Mouse (Mus musculus) intestine, embryonic 15.5 days (tissue): Measurements from ENCODE around the gene Mfsd5. TPM values are rescaled to one million over a fixed set of nuclear protein-coding genes. Genes with fewer than 3 reads are reported as not detected.

Experiments
- ATAC-seq: fragments of 200-750 bp; cut with Nextera tagmentation; 2 replicates; pipeline ENCODE4 v1.8.0; 2017; ENCODE audit warnings: moderate TSS enrichment, moderate library complexity
- H3K27ac ChIP-seq: fragments of 300-500 bp; sonication (generic); 2 replicates; pipeline ENCODE4 v1.5.1; 2015; ENCODE audit warnings: mild to moderate bottlenecking, inconsistent platforms
- H3K27me3 ChIP-seq: fragments of 300-500 bp; sonication (generic); replicated peaks from 2 replicates; pipeline ENCODE4 v1.6.1; 2015; ENCODE audit warnings: inconsistent platforms
- H3K36me3 ChIP-seq: fragments of 300-500 bp; sonication (generic); 2 replicates; pipeline ENCODE4 v1.6.1; 2015; ENCODE audit warnings: inconsistent platforms
- H3K4me1 ChIP-seq: fragments of 300-500 bp; sonication (generic); replicated peaks from 2 replicates; pipeline ENCODE4 v1.6.1; 2015; ENCODE audit warnings: inconsistent platforms
- H3K4me2 ChIP-seq: fragments of 300-500 bp; sonication (generic); replicated peaks from 2 replicates; pipeline ENCODE4 v1.6.1; 2015; ENCODE audit warnings: mild to moderate bottlenecking, inconsistent platforms
- H3K4me3 ChIP-seq: fragments of 300-500 bp; sonication (generic); replicated peaks from 2 replicates; pipeline ENCODE4 v1.5.1; 2015; ENCODE audit warnings: inconsistent platforms
- H3K9ac ChIP-seq: fragments of 300-500 bp; sonication (generic); 2 replicates; pipeline ENCODE4 v1.6.1; 2015; ENCODE audit warnings: inconsistent platforms
- H3K9me3 ChIP-seq: fragments of 300-500 bp; sonication (generic); 2 replicates; pipeline ENCODE4 v1.6.1; 2016; ENCODE audit warnings: inconsistent platforms
- WGBS: fragments of 180-500 bp; shearing (Covaris S2); methylation state at CpG from one replicate; pipeline ENCODE4 v1.1.7; 2015; 5-methylcytosine and 5-hydroxymethylcytosine counted together
- polyA plus RNA-seq: library from polyadenylated mRNA; unstranded; fragments of >200 nt; fragmentation: Nextera tagmentation; extraction: Ambion mirVana; gene quantifications from 2 replicates; pipeline ENCODE4 v1.2.1, GENCODE M21; 2015

The Mfsd5 gene
- polyA plus RNA-seq, 1 experiment from 2014 or later: 67.9 TPM

GRCm38 (mm10) chr15:102250521-102250920 lies 28.7 kb upstream of the Mfsd5 start:
- 70% methylated on average over 5 of the region's 5 CpGs for WGBS
- Histone ChIP-seq H3K4me1 (peaks cover 28% of the 10 kb centered on the region), H3K36me3 (no peaks in the 10 kb centered on the region), H3K27ac (no peak overlapping the region), H3K4me3 (no peak overlapping the region), H3K27me3 (no peaks in the 10 kb centered on the region), H3K9ac (no peak overlapping the region), H3K9me3 (no peaks in the 10 kb centered on the region), H3K4me2 (no peak overlapping the region)
- no peak for ATAC-seq

GRCm38 (mm10) chr15:102255547-102256255 lies 23.6 kb upstream of the Mfsd5 start:
- 0 out of 2 replicates have a peak, but pooled peaks cover 5% of the 10 kb centered on the region for H3K27me3 ChIP-seq
- no peaks in the 10 kb centered on the region for H3K9me3 ChIP-seq
- H3K9ac ChIP-seq: no peak overlapping the region
- no peak overlapping the region for H3K4me3 ChIP-seq
- H3K4me1 ChIP-seq: peaks cover 30% of the 10 kb centered on the region
- H3K4me2 ChIP-seq: peak overlapping the region; percentile 9; the same call in 1 of the 2 replicates
- 57% methylated on average over 14 of the region's 14 CpGs for WGBS
- no peak for ATAC-seq
- H3K27ac ChIP-seq: no peak overlapping the region
- H3K36me3 ChIP-seq: no peaks in the 10 kb centered on the region

GRCm38 (mm10) chr15:102256431-102257201 lies 22.6 kb upstream of the Mfsd5 start:
- peak overlapping the region; percentile 64 for H3K9ac ChIP-seq
- ATAC-seq: no peak
- 0 out of 2 replicates have a peak, but pooled peaks cover 5% of the 10 kb centered on the region for H3K27me3 ChIP-seq
- peak overlapping the region; percentile 56 for H3K4me3 ChIP-seq
- peak overlapping the region; percentile 40; the same call in 1 of the 2 replicates for H3K27ac ChIP-seq
- whole genome bisulfite sequencing: 13% methylated on average over 22 of the region's 22 CpGs
- peak overlapping the region; percentile 94 for H3K4me2 ChIP-seq
- no peaks in the 10 kb centered on the region for H3K9me3 ChIP-seq
- peaks cover 30% of the 10 kb centered on the region for H3K4me1 ChIP-seq
- no peaks in the 10 kb centered on the region for H3K36me3 ChIP-seq

DNA sequence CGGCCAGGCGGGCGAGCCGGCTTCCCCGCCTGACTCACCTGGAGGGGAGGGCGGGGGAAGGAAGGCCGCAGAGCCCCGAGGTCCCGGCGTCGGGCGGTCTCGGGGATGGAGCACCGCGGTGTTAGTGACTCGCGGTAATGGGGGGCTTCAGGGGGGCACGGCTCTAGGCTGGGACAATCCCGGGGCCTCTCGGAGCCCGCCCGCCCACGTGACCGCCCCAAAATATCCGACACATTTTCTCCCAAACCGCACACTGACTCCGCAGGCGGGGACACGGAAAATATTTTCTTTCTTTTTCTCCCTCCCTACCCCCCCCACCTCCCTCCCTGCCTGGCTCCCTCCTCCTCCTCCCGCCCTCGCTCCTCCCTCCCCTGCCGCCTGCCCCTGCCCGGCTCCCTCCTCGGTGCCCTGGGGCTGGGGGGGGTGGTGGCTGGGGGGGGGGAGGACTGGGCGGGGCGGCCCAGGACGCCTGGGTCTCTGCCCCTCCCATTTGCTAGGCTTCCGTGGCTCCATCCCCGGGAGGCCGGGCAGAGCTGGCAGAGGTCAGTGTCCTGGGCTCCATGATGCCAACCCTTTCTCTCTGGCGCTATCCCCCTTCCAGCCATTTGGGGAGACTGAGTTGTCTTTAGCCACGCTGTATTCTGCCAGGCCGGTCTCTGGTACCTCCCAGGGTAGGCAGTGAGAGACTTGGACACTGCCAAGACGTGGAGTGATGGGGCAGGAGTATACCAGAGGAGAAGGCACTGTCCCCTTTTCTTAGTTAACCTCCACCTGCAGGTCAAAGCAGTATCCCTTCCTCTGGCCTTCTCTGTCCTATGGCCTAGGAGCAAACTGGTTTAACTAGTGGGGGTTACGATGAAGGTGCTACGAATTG lies 21.8 kb upstream of the Mfsd5 start, which contains the start of gene Rarg:
Gene Rarg (minus strand): TSS at position 316 of the 874 bp plus-strand sequence.
- Histone ChIP-seq H3K27me3 (0 out of 2 replicates have a peak, but pooled peaks cover 5% of the 10 kb centered on the region), H3K27ac (peak within 1 kb of the TSS; percentile 40; the same call in 1 of the 2 replicates), H3K4me1 (peaks cover 30% of the 10 kb centered on the region), H3K4me2 (peak within 1 kb of the TSS; percentile 94), H3K9me3 (no peaks in the 10 kb centered on the region), H3K4me3 (peak within 1 kb of the TSS; percentile 56), H3K9ac (peak within 1 kb of the TSS; percentile 64), H3K36me3 (no peaks in the 10 kb centered on the region)
- 2% methylated on average over 37 of the region's 46 CpGs for WGBS
- peak; percentile 65 for ATAC-seq

GRCm38 (mm10) chr15:102258076-102258470 lies 21.2 kb upstream of the Mfsd5 start:
- H3K4me1 ChIP-seq: peaks cover 30% of the 10 kb centered on the region
- H3K4me2 ChIP-seq: peak overlapping the region; percentile 94
- WGBS: 15% methylated on average over 12 of the region's 12 CpGs
- H3K27me3 ChIP-seq: 0 out of 2 replicates have a peak, but pooled peaks cover 5% of the 10 kb centered on the region
- H3K4me3 ChIP-seq: peak overlapping the region; percentile 56; the same call in 1 of the 2 replicates
- no peak overlapping the region for H3K27ac ChIP-seq
- H3K36me3 ChIP-seq: no peaks in the 10 kb centered on the region
- no peaks in the 10 kb centered on the region for H3K9me3 ChIP-seq
- H3K9ac ChIP-seq: 0 out of 2 replicates have a peak overlapping the region, but pooled peaks have one; percentile 1
- peak; percentile 32; the same call in 1 of the 2 replicates for ATAC-seq

DNA sequence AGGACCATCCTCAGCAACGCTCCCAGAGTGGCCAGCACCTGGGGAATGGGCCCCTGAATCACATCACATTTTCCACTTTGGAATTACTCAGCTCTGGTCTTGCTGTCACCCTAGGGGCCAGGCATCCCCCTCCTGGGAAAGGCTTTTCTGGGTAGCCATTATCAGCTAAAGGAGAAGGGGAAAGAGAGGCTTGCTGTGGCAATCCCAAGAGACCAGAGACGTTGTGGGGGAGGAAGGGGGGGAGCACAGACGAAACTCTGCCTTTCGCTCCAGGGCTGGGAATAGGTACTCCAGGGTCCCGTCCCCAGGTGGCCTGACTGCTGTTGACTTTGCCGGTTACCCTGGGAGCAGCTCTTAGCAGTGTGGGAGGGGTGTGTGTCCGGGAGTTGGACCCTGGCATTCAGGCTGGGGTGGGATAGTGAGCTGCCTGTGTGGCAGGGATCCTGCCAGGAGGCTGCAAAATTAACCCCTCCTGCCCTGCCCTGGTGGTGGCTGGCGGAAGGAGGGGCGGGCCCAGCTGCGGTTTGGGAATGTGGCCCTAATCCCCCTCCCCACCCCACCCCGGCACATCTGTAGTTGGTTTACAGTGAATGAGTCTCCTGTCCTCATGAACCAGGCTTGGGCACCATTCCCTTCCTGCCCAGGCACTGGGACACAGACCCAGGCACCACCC lies 20.5 kb upstream of the Mfsd5 start:
- H3K27me3 ChIP-seq: 0 out of 2 replicates have a peak, but pooled peaks cover 5% of the 10 kb centered on the region
- WGBS: 38% methylated on average over 11 of the region's 11 CpGs
- H3K4me3 ChIP-seq: 0 out of 2 replicates have a peak overlapping the region, but pooled peaks have one; percentile 3
- no peak overlapping the region for H3K9ac ChIP-seq
- peaks cover 30% of the 10 kb centered on the region for H3K4me1 ChIP-seq
- no peak overlapping the region for H3K27ac ChIP-seq
- 0 out of 2 replicates have a peak overlapping the region, but pooled peaks have one; percentile 94 for H3K4me2 ChIP-seq
- no peak for ATAC-seq
- no peaks in the 10 kb centered on the region for H3K9me3 ChIP-seq
- H3K36me3 ChIP-seq: no peaks in the 10 kb centered on the region

DNA sequence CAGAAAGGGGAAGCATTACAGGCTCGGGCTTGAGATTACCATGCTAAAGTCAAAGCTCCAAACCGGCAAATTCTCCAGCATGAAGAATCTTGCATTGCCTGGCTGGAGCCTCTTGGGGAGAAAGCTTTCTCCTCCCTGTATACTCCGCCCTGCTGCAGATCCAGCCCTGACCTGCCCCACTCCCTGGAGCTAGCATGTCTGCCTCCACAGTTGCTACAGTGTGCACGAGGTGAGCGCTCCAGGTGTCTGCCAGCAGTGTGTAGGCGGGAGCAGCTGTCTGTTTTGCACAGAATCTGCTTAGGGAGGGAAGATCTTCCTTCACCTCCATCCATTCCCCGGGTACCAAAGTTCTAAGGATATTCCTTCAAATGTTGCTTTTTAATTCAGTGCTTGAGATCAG lies 16.7 kb upstream of the Mfsd5 start:
- H3K4me3 ChIP-seq: no peak overlapping the region
- H3K4me1 ChIP-seq: peaks cover 13% of the 10 kb centered on the region
- no peaks in the 10 kb centered on the region for H3K36me3 ChIP-seq
- no peaks in the 10 kb centered on the region for H3K9me3 ChIP-seq
- H3K4me2 ChIP-seq: no peak overlapping the region
- H3K27me3 ChIP-seq: 0 out of 2 replicates have a peak, but pooled peaks cover 5% of the 10 kb centered on the region
- H3K9ac ChIP-seq: no peak overlapping the region
- 51% methylated on average over 7 of the region's 7 CpGs for WGBS
- H3K27ac ChIP-seq: no peak overlapping the region
- no peak for ATAC-seq

GRCm38 (mm10) chr15:102263037-102263436 lies 16.2 kb upstream of the Mfsd5 start:
- H3K9ac ChIP-seq: no peak overlapping the region
- H3K27me3 ChIP-seq: 0 out of 2 replicates have a peak, but pooled peaks cover 5% of the 10 kb centered on the region
- peaks cover 9% of the 10 kb centered on the region for H3K4me1 ChIP-seq
- 86% methylated on average over 2 of the region's 2 CpGs for WGBS
- no peak overlapping the region for H3K27ac ChIP-seq
- H3K9me3 ChIP-seq: no peaks in the 10 kb centered on the region
- H3K36me3 ChIP-seq: no peaks in the 10 kb centered on the region
- no peak for ATAC-seq
- no peak overlapping the region for H3K4me2 ChIP-seq
- no peak overlapping the region for H3K4me3 ChIP-seq

DNA sequence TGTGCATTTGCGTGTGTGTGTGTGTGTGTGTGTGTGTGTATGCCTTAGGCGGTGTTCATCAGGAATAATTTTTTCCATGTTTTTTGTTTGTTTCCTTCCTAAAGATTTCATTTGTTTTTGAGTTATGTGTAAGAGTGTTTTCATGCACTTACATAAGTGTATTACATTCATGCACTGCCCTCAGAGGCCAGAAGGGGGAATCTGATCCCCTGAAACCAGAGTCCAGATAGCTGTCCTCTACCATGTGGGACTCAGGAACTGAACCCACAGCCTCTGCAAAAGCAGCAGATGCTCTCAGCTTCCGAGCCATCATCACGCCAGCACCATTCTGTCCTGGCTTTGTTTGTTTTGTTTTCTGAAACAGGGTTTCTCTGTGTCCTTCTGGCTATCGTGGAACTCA lies 13.7 kb upstream of the Mfsd5 start:
- H3K36me3 ChIP-seq: no peaks in the 10 kb centered on the region
- H3K27me3 ChIP-seq: peaks cover under 1% of the 10 kb centered on the region; the same call in 1 of the 2 replicates
- no peak overlapping the region for H3K27ac ChIP-seq
- H3K4me2 ChIP-seq: no peak overlapping the region
- H3K4me3 ChIP-seq: no peak overlapping the region
- ATAC-seq: no peak
- 85% methylated on average over 5 of the region's 5 CpGs for WGBS
- no peak overlapping the region for H3K9ac ChIP-seq
- H3K9me3 ChIP-seq: no peaks in the 10 kb centered on the region
- H3K4me1 ChIP-seq: peaks cover 1% of the 10 kb centered on the region

DNA sequence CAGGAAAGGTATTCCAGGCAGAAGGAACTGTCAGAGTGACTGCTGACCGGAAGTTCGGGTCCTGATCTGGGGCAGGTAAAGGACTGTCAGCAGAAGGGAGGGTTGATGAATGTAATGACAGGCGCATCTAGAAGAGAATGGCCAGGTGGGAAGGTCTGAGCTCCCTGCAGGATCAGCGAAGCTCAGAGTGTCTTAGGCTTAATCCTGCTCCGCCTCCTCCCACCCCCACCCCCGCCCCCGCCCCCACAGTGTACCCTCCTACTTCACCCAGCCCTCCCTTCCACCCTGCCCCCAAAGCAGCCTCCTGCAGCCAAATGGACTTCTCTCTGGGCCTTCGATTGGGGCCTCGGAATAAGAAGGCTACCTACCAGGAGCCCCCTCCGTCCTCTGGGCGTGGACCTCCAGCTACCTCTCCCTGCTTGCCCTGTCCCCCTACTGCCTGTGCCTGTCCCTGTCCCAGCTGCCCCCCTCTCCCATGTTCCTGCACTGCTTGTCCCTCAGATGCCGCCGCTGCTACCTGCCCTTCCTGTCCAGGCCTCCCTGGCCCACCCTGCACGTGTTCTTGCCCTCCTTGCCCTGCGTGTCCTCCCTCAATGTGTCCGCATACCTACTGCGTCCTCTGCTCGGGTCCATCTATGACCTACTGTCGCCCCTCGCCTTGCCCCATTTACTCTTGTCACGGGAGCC lies 8.8 kb upstream of the Mfsd5 start, which contains the start of gene Gm9918:
Gene Gm9918 (plus strand): TSS at position 290 of the 687 bp plus-strand sequence.
- 19% methylated on average over 21 of the region's 21 CpGs for WGBS
- H3K36me3 ChIP-seq: no peaks in the 10 kb centered on the region
- H3K4me1 ChIP-seq: peaks cover 5% of the 10 kb centered on the region
- 0 out of 2 replicates have a peak within 1 kb of the TSS, but pooled peaks have one; percentile 1 for H3K9ac ChIP-seq
- H3K27me3 ChIP-seq: peaks cover 4% of the 10 kb centered on the region; the same call in 1 of the 2 replicates
- no peak within 1 kb of the TSS for H3K4me3 ChIP-seq
- H3K9me3 ChIP-seq: no peaks in the 10 kb centered on the region
- H3K27ac ChIP-seq: no peak within 1 kb of the TSS
- 0 out of 2 replicates have a peak, but pooled peaks have one; percentile 31 for ATAC-seq
- H3K4me2 ChIP-seq: peak within 1 kb of the TSS; percentile 42
